Mouse (Mus musculus) ES-E14 (cell line): ENCODE results near the gene Anxa4.

Experiments used
- CHD2 ChIP-seq: IDR thresholded peaks from 2 replicates; pipeline ENCODE4 v1.6.1; 2014; ENCODE audit warnings: mild to moderate bottlenecking, low read depth, low read length, inconsistent platforms
- HCFC1 ChIP-seq: IDR thresholded peaks from 2 replicates; pipeline ENCODE4 v1.6.1; 2012; ENCODE audit warnings: low read length, inconsistent platforms, borderline replicate concordance; ENCODE audit not compliant: insufficient read depth
- MAFK ChIP-seq: IDR thresholded peaks from 2 replicates; pipeline ENCODE4 v1.6.1; 2014; ENCODE audit warnings: mild to moderate bottlenecking, low read depth, low read length, inconsistent platforms; ENCODE audit not compliant: insufficient read depth
- ZC3H11A ChIP-seq: IDR thresholded peaks from 2 replicates; pipeline ENCODE4 v1.6.1; 2012; ENCODE audit warnings: low read depth, mild to moderate bottlenecking, inconsistent platforms, low read length, borderline replicate concordance

- TF ChIP-seq CHD2 (no peak), HCFC1 (no peak), MAFK (peak; percentile 87), ZC3H11A (no peak)
Observed at GRCm38 (mm10) chr6:86778910-86779594, 14.3 kb downstream of the Anxa4 start.
